Mouse (Mus musculus) c-Kit-positive CD71-positive TER-119-negative erythroid progenitor cells, embryonic 14.5 days (primary cell): Measurements from ENCODE around the gene Abca7.

Experiments used
- DNase-seq: peaks from one replicate; pipeline ENCODE4 v3.0.0-alpha.2; 2013; ENCODE audit warnings: low read depth

Gene Abca7

GRCm38 (mm10) chr10:79974668-79975067 is 21.6 kb upstream of the Abca7 start:
- DNase-seq = no peak

- no peak for DNase-seq
These were observed 20.1 kb upstream of the Abca7 start for GRCm38 (mm10) chr10:79976071-79976721.

DNA sequence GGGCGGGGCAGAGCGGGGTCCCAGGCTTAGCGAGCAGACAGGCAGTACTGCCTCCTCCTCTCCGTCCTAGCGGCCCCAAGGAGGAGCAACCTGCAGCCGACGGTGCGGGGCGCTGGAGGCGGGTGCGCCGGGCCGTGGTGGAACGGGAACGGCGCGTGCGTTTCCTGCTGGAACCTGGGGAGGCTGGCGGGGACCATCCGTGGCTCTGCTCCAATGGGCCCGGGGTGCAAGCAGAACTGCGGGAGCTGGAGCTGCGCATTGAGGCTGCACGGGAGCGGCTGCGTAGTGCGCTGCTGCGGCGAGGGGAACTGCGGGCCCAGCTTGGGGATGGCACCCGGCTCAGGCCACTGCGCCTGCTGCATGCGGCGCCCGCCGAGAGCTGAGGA is 19.6 kb upstream of the Abca7 start:
- no peak for DNase-seq

DNA sequence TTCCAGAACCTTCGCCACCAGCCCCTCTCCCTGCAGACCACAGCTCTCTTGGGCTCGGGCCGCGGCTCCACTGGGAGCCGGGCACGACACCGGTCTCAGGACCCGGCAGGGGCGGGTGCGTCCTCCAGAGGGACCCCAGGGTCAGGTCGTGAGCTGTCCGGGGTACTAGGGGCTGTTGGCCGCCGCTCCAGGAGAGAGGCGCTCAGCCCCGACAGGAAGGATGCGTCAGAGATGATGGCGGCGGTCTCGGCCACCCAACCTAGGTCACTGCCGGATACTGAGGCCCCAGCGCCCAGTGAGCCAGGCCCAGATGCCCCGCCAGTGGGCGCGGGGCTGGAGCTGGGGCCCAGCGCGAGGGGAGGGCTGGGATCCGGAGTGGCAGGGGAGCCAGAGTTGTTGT is 19.0 kb upstream of the Abca7 start:
- DNase-seq = no peak

- DNase-seq = no peak
These were observed 18.2 kb upstream of the Abca7 start for GRCm38 (mm10) chr10:79978061-79978460.

GRCm38 (mm10) chr10:79979401-79980155 is 16.7 kb upstream of the Abca7 start:
- no peak for DNase-seq

- DNase-seq = no peak
These were observed 13.1 kb upstream of the Abca7 start for GRCm38 (mm10) chr10:79983205-79983604.

DNA sequence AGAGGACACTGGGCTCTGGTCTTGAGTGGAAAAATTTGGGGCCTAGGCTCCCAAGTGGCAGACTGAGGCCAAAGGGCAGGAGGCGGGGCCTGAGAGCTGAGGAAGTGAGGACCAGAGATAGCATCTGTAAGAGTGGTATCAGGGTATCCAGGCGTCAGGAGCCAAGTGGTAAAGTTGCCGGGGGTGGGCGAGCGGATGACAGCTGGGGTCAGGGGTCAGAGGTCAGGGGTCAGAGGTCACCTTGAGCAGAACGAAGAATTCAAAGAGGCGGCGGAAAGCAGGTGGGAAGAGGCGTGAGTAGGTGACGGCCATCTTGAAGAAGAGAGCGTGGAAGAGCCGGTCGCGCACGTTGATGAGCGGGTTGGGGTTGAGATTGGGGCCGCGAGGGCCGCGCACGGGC is 12.6 kb upstream of the Abca7 start:
- DNase-seq = peak; percentile 66

DNA sequence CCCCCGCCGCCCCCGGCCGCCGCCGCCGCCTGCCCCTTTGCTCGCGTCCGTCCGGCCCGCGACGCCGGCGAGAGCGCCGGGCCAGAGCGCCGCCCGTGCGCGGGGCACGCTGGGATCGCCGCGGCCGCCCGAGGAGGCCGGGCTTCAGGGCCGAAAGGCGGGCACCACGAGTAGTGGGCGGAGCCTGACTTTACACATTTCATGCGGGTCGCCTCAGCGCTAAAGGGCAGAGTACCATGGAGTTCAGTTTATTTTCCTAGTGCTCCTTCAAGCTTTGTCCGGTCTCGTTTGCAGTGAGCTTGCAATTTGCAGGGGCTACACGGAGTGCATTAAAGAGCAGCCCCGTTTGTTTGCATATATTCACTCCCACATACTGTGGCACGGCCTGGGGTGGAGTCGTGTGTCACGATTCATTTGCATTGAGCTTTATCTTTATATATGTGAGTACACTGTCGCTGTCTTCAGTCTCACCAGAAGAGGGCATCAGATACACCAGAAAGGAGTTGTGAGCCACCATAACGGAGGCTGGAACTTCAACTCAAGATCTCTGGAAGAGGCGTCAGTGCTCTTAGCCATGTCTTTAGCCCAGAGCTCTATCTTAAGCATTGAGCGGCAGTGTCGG is 12.0 kb upstream of the Abca7 start, which contains the start of gene Tmem259:
Gene Tmem259 (minus strand): TSS at position 136 of the 622 bp plus-strand sequence.
- DNase-seq = peak; percentile 82

- peak; percentile 99 for DNase-seq
These were observed 11.4 kb upstream of the Abca7 start for GRCm38 (mm10) chr10:79984871-79985270.

- no peak for DNase-seq
These were observed 10.7 kb upstream of the Abca7 start for GRCm38 (mm10) chr10:79985334-79986231.

DNA sequence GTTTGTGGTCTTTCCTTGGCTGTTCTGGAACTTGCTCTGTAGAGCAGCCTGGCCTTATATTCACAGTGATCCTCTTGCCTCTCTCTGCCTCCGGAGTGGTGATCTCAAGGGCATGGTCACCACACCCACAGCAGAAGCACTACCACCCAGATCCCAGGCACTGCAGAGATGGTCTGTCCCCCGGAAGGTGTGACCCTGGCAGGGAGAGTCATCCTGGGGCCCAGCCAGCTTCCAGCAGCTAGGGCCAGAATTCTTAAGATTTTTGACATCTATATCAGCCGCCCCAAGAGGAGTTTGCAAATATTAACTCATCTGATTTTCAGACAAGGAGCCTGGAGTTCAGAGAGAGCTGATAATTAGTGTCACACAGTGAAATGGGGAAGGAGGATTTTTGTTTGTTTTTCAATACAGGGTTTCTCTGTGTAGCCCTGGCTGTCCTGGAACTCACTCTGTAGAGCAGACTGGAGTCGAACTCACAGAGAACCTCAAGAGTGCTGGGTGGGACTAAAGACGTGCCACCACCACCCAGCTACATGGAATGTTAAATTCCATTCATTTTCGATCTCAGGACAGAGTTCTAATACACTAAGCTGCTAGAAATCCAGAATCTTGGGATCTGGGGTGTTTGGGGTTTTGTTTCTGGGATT is 9.9 kb upstream of the Abca7 start:
- no peak for DNase-seq

DNA sequence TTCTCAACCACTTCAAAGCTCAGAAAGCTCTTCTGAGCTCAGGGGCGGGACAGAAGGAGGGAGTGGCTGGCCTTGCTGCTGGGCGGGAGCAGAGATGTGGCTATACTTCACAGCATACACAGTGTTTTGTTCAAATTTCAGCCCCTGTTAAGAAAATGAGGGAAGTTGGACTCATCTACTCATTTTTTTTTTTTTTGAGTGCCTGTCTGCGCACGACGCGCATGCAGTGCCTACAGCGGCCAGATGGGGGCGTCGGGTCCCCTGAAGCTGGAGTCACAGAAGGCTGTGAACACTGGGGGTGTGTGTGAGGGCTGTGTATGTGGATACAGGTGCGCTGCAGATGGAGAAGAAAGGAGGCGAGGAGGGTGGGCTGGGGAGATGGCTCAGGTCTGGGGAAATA is 9.3 kb upstream of the Abca7 start:
- DNase-seq = peak; percentile 76

- no peak for DNase-seq
These were observed 8.4 kb upstream of the Abca7 start for GRCm38 (mm10) chr10:79987771-79988505.

DNA sequence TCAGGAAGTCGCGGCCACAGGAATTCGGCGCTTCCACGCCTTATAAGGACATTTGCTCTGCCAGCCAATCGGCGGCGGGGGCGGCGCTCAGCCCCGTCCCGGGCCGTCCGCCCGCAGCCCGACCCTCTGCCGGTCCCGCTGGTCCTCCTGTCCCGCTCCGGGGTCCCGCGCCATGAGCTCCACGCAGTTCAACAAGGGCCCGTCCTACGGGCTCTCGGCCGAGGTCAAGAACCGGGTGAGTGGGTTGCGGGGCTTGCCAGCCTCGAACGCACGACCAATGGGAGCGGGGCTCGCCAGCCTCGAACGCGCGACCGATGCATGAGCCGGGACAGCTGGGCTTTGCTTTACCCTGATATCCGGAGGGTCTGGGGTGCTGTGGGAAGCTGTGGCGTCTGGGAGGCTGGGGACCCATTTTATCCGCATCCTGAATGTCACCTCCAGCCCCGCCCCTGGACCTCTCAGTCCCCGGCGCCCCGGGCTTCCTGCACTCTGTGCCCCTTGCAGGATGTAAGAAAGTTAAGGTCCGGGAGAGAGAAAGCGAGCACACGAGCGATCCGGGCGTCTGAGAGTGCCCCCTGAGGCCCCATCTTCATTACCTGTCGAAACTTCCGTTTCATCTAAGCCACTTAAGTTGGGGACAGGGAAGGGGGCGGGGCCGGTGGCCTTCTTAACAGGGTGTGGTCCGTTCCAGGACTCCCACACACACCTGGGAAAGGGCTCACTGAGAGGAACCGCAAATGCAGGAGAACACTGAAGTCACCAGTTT is 7.6 kb upstream of the Abca7 start, which contains the start of gene Cnn2:
Gene Cnn2 (plus strand): TSS at position 79 of the 766 bp plus-strand sequence.
- no peak for DNase-seq

GRCm38 (mm10) chr10:79989272-79989786 is 7.0 kb upstream of the Abca7 start:
- DNase-seq = no peak

- no peak for DNase-seq
These were observed 6.4 kb upstream of the Abca7 start for GRCm38 (mm10) chr10:79989870-79990269.

DNA sequence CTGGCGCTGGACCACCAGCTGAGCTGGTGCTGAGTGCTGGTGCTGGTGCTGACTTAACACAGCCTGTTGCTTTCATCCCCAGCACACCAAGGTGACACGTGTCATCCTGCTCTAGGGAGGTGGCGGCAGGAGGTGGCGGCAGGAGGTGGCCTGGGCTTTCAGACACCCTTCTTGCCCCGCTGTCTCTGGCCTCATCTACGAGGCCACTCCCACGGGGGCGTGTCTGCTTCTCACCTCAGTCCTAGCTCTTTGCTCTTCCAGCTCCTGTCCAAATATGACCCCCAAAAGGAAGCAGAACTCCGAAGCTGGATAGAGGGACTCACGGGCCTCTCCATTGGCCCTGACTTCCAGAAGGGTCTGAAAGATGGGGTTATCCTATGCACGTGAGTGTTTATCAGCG is 5.2 kb upstream of the Abca7 start:
- no peak for DNase-seq

GRCm38 (mm10) chr10:79991548-79991947 is 4.7 kb upstream of the Abca7 start:
- no peak for DNase-seq
